Mouse (Mus musculus): ENCODE results near the gene Usp36.

- TF ChIP-seq POLR2A (IDR thresholded peaks at IDR 0.05; ENCODE audit: borderline replicate concordance, extremely low read depth, low read depth, low read length): no peak
- TF ChIP-seq CTCF (IDR thresholded peaks at IDR 0.05; ENCODE audit: insufficient read depth, low read length): no peak
Observed at GRCm38 (mm10) chr11:118316231-118316806, 26.3 kb upstream of the Usp36 start.
